Mouse (Mus musculus) intestine, postnatal 0 days (tissue): Measurements from ENCODE around the gene Srcin1. TPM values are rescaled to one million over a fixed set of nuclear protein-coding genes. Genes with fewer than 3 reads are reported as not detected.

Source experiments
- ATAC-seq: fragments of 200-750 bp; cut with Nextera tagmentation; 2 replicates; pipeline ENCODE4 v1.8.0; 2017; ENCODE audit warnings: mild to moderate bottlenecking, moderate TSS enrichment, moderate library complexity
- H3K27ac ChIP-seq: fragments of 300-500 bp; sonication (generic); 2 replicates; pipeline ENCODE4 v1.5.1; 2014; ENCODE audit warnings: mild to moderate bottlenecking, low read depth, low read length, moderate library complexity
- H3K27me3 ChIP-seq: fragments of 300-500 bp; sonication (generic); replicated peaks from 2 replicates; pipeline ENCODE4 v1.6.1; 2014; ENCODE audit warnings: low read length, mixed read lengths; ENCODE audit not compliant: control insufficient read depth, insufficient read depth
- H3K36me3 ChIP-seq: fragments of 300-500 bp; sonication (generic); 2 replicates; pipeline ENCODE4 v1.6.1; 2014; ENCODE audit warnings: mild to moderate bottlenecking, moderate library complexity; ENCODE audit not compliant: control insufficient read depth, insufficient read depth
- H3K4me1 ChIP-seq: fragments of 300-500 bp; sonication (generic); replicated peaks from 2 replicates; pipeline ENCODE4 v1.6.1; 2014; ENCODE audit warnings: antibody characterized with exemption, low read length, mixed read lengths; ENCODE audit not compliant: control insufficient read depth, insufficient read depth
- H3K4me2 ChIP-seq: fragments of 300-500 bp; sonication (generic); replicated peaks from 2 replicates; pipeline ENCODE4 v1.6.1; 2014; ENCODE audit warnings: low read depth, mild to moderate bottlenecking, moderate library complexity
- H3K4me3 ChIP-seq: fragments of 300-500 bp; sonication (generic); 2 replicates; pipeline ENCODE4 v1.5.1; 2014; ENCODE audit warnings: low read depth, low read length
- H3K9ac ChIP-seq: fragments of 300-500 bp; sonication (generic); 2 replicates; pipeline ENCODE4 v1.6.1; 2014; ENCODE audit warnings: mild to moderate bottlenecking, low read depth, low read length
- H3K9me3 ChIP-seq: fragments of 300-500 bp; sonication (generic); 2 replicates; pipeline ENCODE4 v1.6.1; 2016; ENCODE audit warnings: mixed run types; ENCODE audit not compliant: control insufficient read depth
- CTCF ChIP-seq: sonication (generic); IDR thresholded peaks from 2 replicates; pipeline ENCODE4 v1.5.1; 2016; ENCODE audit warnings: low read depth, mild to moderate bottlenecking, control low read depth, antibody characterized with exemption, moderate library complexity
- WGBS: fragments of 180-500 bp; shearing (Covaris S2); extraction: QIAGEN DNeasy Blood & Tissue Kit; methylation state at CpG from one replicate; pipeline ENCODE4 v1.1.7; 2014; 5-methylcytosine and 5-hydroxymethylcytosine counted together
- polyA plus RNA-seq: library from polyadenylated mRNA; unstranded; fragments of >200 nt; fragmentation: Nextera tagmentation; extraction: Ambion mirVana; gene quantifications from 2 replicates; pipeline ENCODE4 v1.2.1, GENCODE M21; 2015

Srcin1 gene
- polyA plus RNA-seq, 1 experiment from 2014 or later: 0.18 TPM

- no peak for ATAC-seq
- H3K27me3 ChIP-seq: no peaks in the 10 kb centered on the region
- H3K27ac ChIP-seq: no peak overlapping the region
- H3K9me3 ChIP-seq: no peaks in the 10 kb centered on the region
- WGBS: 79% methylated on average over 7 of the region's 7 CpGs
- H3K4me1 ChIP-seq: no peaks in the 10 kb centered on the region
- H3K4me2 ChIP-seq: no peak overlapping the region
- TF ChIP-seq CTCF: no peak
- no peak overlapping the region for H3K4me3 ChIP-seq
- no peak overlapping the region for H3K9ac ChIP-seq
- peaks cover 38% of the 10 kb centered on the region for H3K36me3 ChIP-seq
Measured at GRCm38 (mm10) chr11:97477431-97477830, 98.6 kb downstream of the Srcin1 start.

- 67% methylated on average over 8 of the region's 8 CpGs for WGBS
- 0 out of 2 replicates have a peak, but pooled peaks have one; percentile 27 for ATAC-seq
- peak; percentile 88 for TF ChIP-seq CTCF
- H3K4me2 ChIP-seq: no peak overlapping the region
- no peak overlapping the region for H3K4me3 ChIP-seq
- H3K9me3 ChIP-seq: no peaks in the 10 kb centered on the region
- H3K4me1 ChIP-seq: no peaks in the 10 kb centered on the region
- H3K36me3 ChIP-seq: peaks cover 43% of the 10 kb centered on the region
- no peak overlapping the region for H3K9ac ChIP-seq
- H3K27me3 ChIP-seq: no peaks in the 10 kb centered on the region
- no peak overlapping the region for H3K27ac ChIP-seq
Measured at GRCm38 (mm10) chr11:97476334-97477095, 99.5 kb downstream of the Srcin1 start.

GRCm38 (mm10) chr11:97471276-97471675 lies 104.7 kb downstream of the Srcin1 start:
- 92% methylated on average over 6 of the region's 6 CpGs for WGBS
- H3K36me3 ChIP-seq: peaks cover 61% of the 10 kb centered on the region

GRCm38 (mm10) chr11:97469828-97470227 lies 106.2 kb downstream of the Srcin1 start:
- H3K9me3 ChIP-seq: no peaks in the 10 kb centered on the region
- no peak; the same call in 1 of the 2 replicates for TF ChIP-seq CTCF
- no peak overlapping the region for H3K9ac ChIP-seq
- no peak overlapping the region for H3K4me2 ChIP-seq
- H3K27me3 ChIP-seq: no peaks in the 10 kb centered on the region
- H3K36me3 ChIP-seq: peaks cover 56% of the 10 kb centered on the region
- H3K27ac ChIP-seq: no peak overlapping the region
- H3K4me1 ChIP-seq: no peaks in the 10 kb centered on the region
- WGBS: 88% methylated on average over 7 of the region's 7 CpGs
- H3K4me3 ChIP-seq: no peak overlapping the region
- ATAC-seq: no peak

More at GRCm38 (mm10) chr11:97471276-97471675, 104.7 kb downstream of the Srcin1 start:
- no peak for ATAC-seq
- no peak for TF ChIP-seq CTCF
- no peak overlapping the region for H3K4me2 ChIP-seq
- H3K27me3 ChIP-seq: no peaks in the 10 kb centered on the region
- no peaks in the 10 kb centered on the region for H3K9me3 ChIP-seq
- no peak overlapping the region for H3K27ac ChIP-seq
- no peak overlapping the region for H3K4me3 ChIP-seq
- H3K9ac ChIP-seq: no peak overlapping the region
- no peaks in the 10 kb centered on the region for H3K4me1 ChIP-seq

GRCm38 (mm10) chr11:97468639-97469287 lies 107.2 kb downstream of the Srcin1 start:
- 50% methylated on average over 14 of the region's 14 CpGs for WGBS
- H3K9me3 ChIP-seq: no peaks in the 10 kb centered on the region
- H3K4me3 ChIP-seq: no peak overlapping the region
- no peak overlapping the region for H3K27ac ChIP-seq
- H3K4me2 ChIP-seq: no peak overlapping the region
- ATAC-seq: 0 out of 2 replicates have a peak, but pooled peaks have one; percentile 42
- H3K27me3 ChIP-seq: no peaks in the 10 kb centered on the region
- no peak overlapping the region for H3K9ac ChIP-seq
- H3K36me3 ChIP-seq: peaks cover 60% of the 10 kb centered on the region
- H3K4me1 ChIP-seq: no peaks in the 10 kb centered on the region
- TF ChIP-seq CTCF: peak; percentile 99

- TF ChIP-seq CTCF: no peak
- WGBS: 74% methylated on average over 10 of the region's 10 CpGs
- no peak overlapping the region for H3K4me2 ChIP-seq
- H3K9ac ChIP-seq: no peak overlapping the region
- H3K27me3 ChIP-seq: no peaks in the 10 kb centered on the region
- ATAC-seq: no peak
- no peaks in the 10 kb centered on the region for H3K9me3 ChIP-seq
- no peak overlapping the region for H3K4me3 ChIP-seq
- peaks cover 68% of the 10 kb centered on the region for H3K36me3 ChIP-seq
- no peaks in the 10 kb centered on the region for H3K4me1 ChIP-seq
- H3K27ac ChIP-seq: no peak overlapping the region
Measured at GRCm38 (mm10) chr11:97466444-97467160, 109.4 kb downstream of the Srcin1 start.
